Mouse (Mus musculus): Measurements from ENCODE around the gene Ogdh.

- TF ChIP-seq ZNF384 (IDR thresholded peaks at IDR 0.05; ENCODE audit: low read depth, low read length) (no peak), HCFC1 (IDR thresholded peaks at IDR 0.05; ENCODE audit: borderline replicate concordance, insufficient read depth, low read length) (no peak), ZC3H11A (IDR thresholded peaks at IDR 0.05; ENCODE audit: borderline replicate concordance, low read depth, low read length) (no peak), CHD2 (IDR thresholded peaks at IDR 0.05; ENCODE audit: low read depth, low read length) (no peak), MAFK (IDR thresholded peaks at IDR 0.05; ENCODE audit: insufficient read depth, low read depth, low read length) (no peak)
These were observed 81.4 kb downstream of the Ogdh start for GRCm38 (mm10) chr11:6372784-6373183.
